Mouse (Mus musculus): ENCODE data around the gene Myrfl. TPM values are rescaled to one million over a fixed set of nuclear protein-coding genes. Genes with fewer than 3 reads are reported as not detected.

Myrfl gene
- polyA plus RNA-seq (2016; fragmentation: Nextera tagmentation; extraction: Ambion mirVana), result 0.06 and 0.08 TPM in 2 replicates

- no peak within 1 kb of the TSS for H3K4me3 ChIP-seq (replicated peaks)
- H3K27ac ChIP-seq, result no peak within 1 kb of the TSS
- H3K36me3 ChIP-seq (replicated peaks), result no peaks in the 10 kb centered on the region
- H3K9me3 ChIP-seq, result no peaks in the 10 kb centered on the region
- ATAC-seq (ENCODE audit: low FRiP score), result no peak
- no peaks in the 10 kb centered on the region for H3K4me1 ChIP-seq
- no peaks in the 10 kb centered on the region for H3K27me3 ChIP-seq
- H3K9ac ChIP-seq, result no peak within 1 kb of the TSS
- no peak within 1 kb of the TSS for H3K4me2 ChIP-seq
- WGBS, result 77% methylated on average over 17 of the region's 17 CpGs
Measured at GRCm38 (mm10) chr10:116896336-116897177, at the start of gene Myrfl. Gene Myrfl, minus strand, starts transcription at chr10:116896919.

GRCm38 (mm10) chr10:116944940-116945339 is 48.2 kb upstream of the Myrfl start:
- Histone ChIP-seq H3K27me3 (no peaks in the 10 kb centered on the region), H3K9ac (no peak overlapping the region), H3K4me1 (peaks cover 13% of the 10 kb centered on the region), H3K36me3 (replicated peaks) (peaks cover 9% of the 10 kb centered on the region), H3K9me3 (peaks cover 5% of the 10 kb centered on the region; the same call in 1 of the 2 replicates), H3K4me3 (replicated peaks) (no peak overlapping the region), H3K27ac (no peak overlapping the region), H3K4me2 (no peak overlapping the region)
- 83% methylated on average over 10 of the region's 10 CpGs for WGBS
- ATAC-seq (ENCODE audit: low FRiP score), result no peak

- Histone ChIP-seq H3K9ac (no peak overlapping the region), H3K27me3 (no peaks in the 10 kb centered on the region), H3K4me1 (peaks cover 9% of the 10 kb centered on the region), H3K36me3 (replicated peaks) (peaks cover 11% of the 10 kb centered on the region), H3K4me3 (replicated peaks) (no peak overlapping the region), H3K9me3 (peaks cover 5% of the 10 kb centered on the region; the same call in 1 of the 2 replicates), H3K27ac (no peak overlapping the region), H3K4me2 (no peak overlapping the region)
- no peak for ATAC-seq (ENCODE audit: low FRiP score)
- 88% methylated on average over 3 of the region's 3 CpGs for whole genome bisulfite sequencing
Measured at GRCm38 (mm10) chr10:116944144-116944543, 47.4 kb upstream of the Myrfl start.

GRCm38 (mm10) chr10:116943025-116943424 is 46.3 kb upstream of the Myrfl start:
- Histone ChIP-seq H3K4me2 (no peak overlapping the region), H3K4me1 (no peaks in the 10 kb centered on the region; the same call in 1 of the 2 replicates), H3K4me3 (replicated peaks) (no peak overlapping the region), H3K27ac (no peak overlapping the region), H3K9ac (no peak overlapping the region), H3K36me3 (replicated peaks) (peaks cover 22% of the 10 kb centered on the region), H3K27me3 (no peaks in the 10 kb centered on the region), H3K9me3 (peaks cover 5% of the 10 kb centered on the region; the same call in 1 of the 2 replicates)
- ATAC-seq (ENCODE audit: low FRiP score), result no peak
- WGBS, result 95% methylated on average over 6 of the region's 6 CpGs

DNA sequence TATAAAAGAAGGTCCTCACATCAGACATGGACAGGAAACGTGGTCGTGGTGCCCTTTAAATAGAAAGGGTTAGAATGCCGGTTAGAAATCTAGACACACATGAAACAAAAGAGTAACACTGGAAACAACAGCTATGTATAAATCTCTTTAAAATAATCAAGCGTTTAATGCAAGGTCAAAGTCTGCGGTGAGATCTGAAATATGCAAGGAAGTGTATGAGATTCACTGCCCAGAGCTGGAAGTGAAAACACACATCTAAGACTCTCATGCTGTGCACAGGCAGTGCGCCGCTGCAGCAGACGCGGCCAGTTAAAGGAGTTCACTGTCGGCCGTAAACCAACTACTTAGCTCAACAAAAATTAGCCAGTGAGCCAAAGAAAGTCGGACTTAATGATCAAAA is 38.3 kb upstream of the Myrfl start:
- Histone ChIP-seq H3K4me3 (replicated peaks) (no peak overlapping the region), H3K36me3 (replicated peaks) (peaks cover 45% of the 10 kb centered on the region), H3K27ac (no peak overlapping the region), H3K9ac (no peak overlapping the region), H3K4me1 (no peaks in the 10 kb centered on the region), H3K27me3 (no peaks in the 10 kb centered on the region), H3K9me3 (no peaks in the 10 kb centered on the region), H3K4me2 (no peak overlapping the region)
- ATAC-seq (ENCODE audit: low FRiP score), result no peak
- 75% methylated on average over 12 of the region's 12 CpGs for WGBS

DNA sequence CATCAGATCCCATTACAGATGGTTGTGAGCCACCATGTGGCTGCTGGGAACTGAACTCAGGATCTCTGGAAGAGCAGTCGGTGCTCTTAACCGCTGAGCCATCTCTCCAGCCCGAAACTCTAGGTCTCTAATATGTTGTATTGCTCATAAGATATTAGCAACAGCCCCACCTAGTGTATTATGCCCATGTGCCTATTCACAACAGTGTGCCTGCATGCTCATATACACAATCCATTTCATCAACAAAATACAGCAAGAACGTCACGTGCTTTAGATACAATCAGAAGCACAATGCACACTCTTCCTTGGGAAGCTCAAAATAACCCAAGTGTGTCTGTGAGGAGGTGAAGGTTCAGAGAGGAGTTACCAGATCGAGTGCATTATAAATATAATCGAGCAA is 37.1 kb upstream of the Myrfl start:
- Histone ChIP-seq H3K27ac (no peak overlapping the region), H3K9ac (no peak overlapping the region), H3K27me3 (no peaks in the 10 kb centered on the region), H3K4me2 (no peak overlapping the region), H3K9me3 (no peaks in the 10 kb centered on the region), H3K4me3 (replicated peaks) (no peak overlapping the region), H3K36me3 (replicated peaks) (peaks cover 43% of the 10 kb centered on the region), H3K4me1 (no peaks in the 10 kb centered on the region)
- 92% methylated on average over 7 of the region's 7 CpGs for WGBS
- no peak for ATAC-seq (ENCODE audit: low FRiP score)

- no peaks in the 10 kb centered on the region for H3K9me3 ChIP-seq
- WGBS, result 86% methylated on average over 13 of the region's 13 CpGs
- no peaks in the 10 kb centered on the region for H3K4me1 ChIP-seq
- H3K4me3 ChIP-seq (replicated peaks), result no peak overlapping the region
- no peak overlapping the region for H3K27ac ChIP-seq
- ATAC-seq (ENCODE audit: low FRiP score), result no peak
- H3K4me2 ChIP-seq, result no peak overlapping the region
- no peak overlapping the region for H3K9ac ChIP-seq
- no peaks in the 10 kb centered on the region for H3K27me3 ChIP-seq
- peaks cover 35% of the 10 kb centered on the region for H3K36me3 ChIP-seq (replicated peaks)
Measured at GRCm38 (mm10) chr10:116932418-116932817, 35.7 kb upstream of the Myrfl start.

DNA sequence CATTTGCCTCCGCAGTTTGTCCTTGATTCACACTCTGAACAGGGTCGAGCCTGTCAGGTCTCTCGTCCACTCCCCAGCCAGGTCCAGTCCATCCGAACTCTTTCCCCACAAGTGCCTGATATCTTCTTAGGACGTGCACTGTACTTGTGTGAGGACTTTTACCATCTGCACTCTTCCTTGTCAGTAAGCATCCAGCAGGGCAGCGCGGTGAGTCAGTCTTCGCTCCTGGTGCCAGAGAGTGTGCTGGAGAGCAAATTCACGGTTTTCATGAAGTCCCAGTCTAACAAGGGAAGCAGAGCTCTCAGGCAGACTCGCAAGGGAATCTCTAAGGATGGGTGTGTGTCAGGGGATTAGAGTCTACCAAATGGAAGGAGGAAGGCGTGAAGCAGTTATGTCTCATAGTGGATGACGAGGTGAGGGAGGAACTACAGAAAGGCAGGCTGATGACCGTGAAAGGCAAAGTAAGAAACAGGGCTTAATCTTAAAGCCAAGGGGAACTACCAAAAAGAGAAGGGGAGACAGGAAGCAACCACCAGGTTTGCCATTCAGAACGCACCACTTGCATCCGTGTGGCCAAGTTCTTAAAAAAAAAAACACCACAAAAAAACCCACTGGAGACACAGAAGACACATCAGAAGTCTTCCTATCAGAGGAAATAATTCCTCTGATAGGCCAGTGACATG is 34.9 kb upstream of the Myrfl start:
- Histone ChIP-seq H3K4me2 (no peak overlapping the region), H3K4me3 (replicated peaks) (no peak overlapping the region), H3K36me3 (replicated peaks) (peaks cover 34% of the 10 kb centered on the region), H3K9me3 (no peaks in the 10 kb centered on the region), H3K27me3 (no peaks in the 10 kb centered on the region), H3K27ac (no peak overlapping the region), H3K9ac (no peak overlapping the region), H3K4me1 (no peaks in the 10 kb centered on the region)
- 91% methylated on average over 15 of the region's 15 CpGs for WGBS
- no peak for ATAC-seq (ENCODE audit: low FRiP score)

- Histone ChIP-seq H3K4me2 (no peak overlapping the region), H3K9me3 (no peaks in the 10 kb centered on the region), H3K9ac (no peak overlapping the region), H3K4me3 (replicated peaks) (no peak overlapping the region), H3K27ac (no peak overlapping the region), H3K4me1 (no peaks in the 10 kb centered on the region), H3K36me3 (replicated peaks) (peaks cover 35% of the 10 kb centered on the region), H3K27me3 (no peaks in the 10 kb centered on the region)
- WGBS, result 93% methylated on average over 6 of the region's 7 CpGs
- ATAC-seq (ENCODE audit: low FRiP score), result no peak
Measured at GRCm38 (mm10) chr10:116930936-116931335, 34.2 kb upstream of the Myrfl start.

- 91% methylated on average over 7 of the region's 7 CpGs for WGBS
- ATAC-seq (ENCODE audit: low FRiP score), result no peak
- peaks cover 38% of the 10 kb centered on the region for H3K36me3 ChIP-seq (replicated peaks)
Measured at GRCm38 (mm10) chr10:116930506-116930905, 33.8 kb upstream of the Myrfl start.

GRCm38 (mm10) chr10:116928826-116929225 is 32.1 kb upstream of the Myrfl start:
- Histone ChIP-seq H3K36me3 (replicated peaks) (peaks cover 42% of the 10 kb centered on the region), H3K9me3 (no peaks in the 10 kb centered on the region)
- ATAC-seq (ENCODE audit: low FRiP score), result no peak

More at GRCm38 (mm10) chr10:116930506-116930905, 33.8 kb upstream of the Myrfl start:
- Histone ChIP-seq H3K9me3 (no peaks in the 10 kb centered on the region), H3K9ac (no peak overlapping the region), H3K4me3 (replicated peaks) (no peak overlapping the region), H3K4me2 (no peak overlapping the region), H3K4me1 (no peaks in the 10 kb centered on the region), H3K27ac (no peak overlapping the region), H3K27me3 (no peaks in the 10 kb centered on the region)

DNA sequence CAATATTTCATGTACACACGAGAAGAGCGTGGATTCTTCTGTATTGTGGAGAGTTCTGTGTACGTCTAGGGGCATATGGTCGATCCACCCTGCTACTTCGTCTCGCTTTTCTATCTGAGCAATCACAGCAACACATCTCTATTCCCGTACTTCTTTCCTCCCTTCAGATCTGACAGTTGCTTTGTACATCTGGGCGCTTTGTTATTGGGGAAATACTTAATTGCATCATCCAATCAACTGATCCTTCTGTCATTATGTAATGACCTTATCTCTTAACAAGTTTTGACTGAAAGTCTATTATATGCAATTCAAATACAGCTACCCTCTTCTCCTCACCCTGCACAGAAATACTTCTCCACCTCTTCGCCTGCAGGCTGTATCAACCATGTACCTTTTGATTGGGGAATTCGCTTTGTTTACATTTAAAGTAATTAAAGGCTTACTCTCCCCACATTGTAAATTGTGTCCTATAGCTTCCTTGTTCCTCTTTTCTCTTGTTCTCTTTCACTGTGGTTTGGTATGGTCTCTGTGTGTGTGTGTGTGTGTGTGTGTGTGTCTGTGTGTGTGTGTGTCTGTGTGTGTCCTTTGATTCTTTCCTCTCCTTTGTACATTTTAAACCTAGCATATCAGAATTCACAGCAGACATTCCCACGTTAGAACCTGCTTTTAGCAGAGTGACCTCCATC is 29.9 kb upstream of the Myrfl start:
- 86% methylated on average over 11 of the region's 11 CpGs for WGBS
- Histone ChIP-seq H3K4me3 (replicated peaks) (no peak overlapping the region), H3K36me3 (replicated peaks) (peaks cover 47% of the 10 kb centered on the region), H3K4me2 (no peak overlapping the region), H3K9me3 (no peaks in the 10 kb centered on the region), H3K27ac (no peak overlapping the region), H3K27me3 (no peaks in the 10 kb centered on the region), H3K4me1 (no peaks in the 10 kb centered on the region), H3K9ac (no peak overlapping the region)
- no peak for ATAC-seq (ENCODE audit: low FRiP score)

More at GRCm38 (mm10) chr10:116928826-116929225, 32.1 kb upstream of the Myrfl start:
- H3K4me2 ChIP-seq, result no peak overlapping the region
- no peak overlapping the region for H3K4me3 ChIP-seq (replicated peaks)
- no peaks in the 10 kb centered on the region for H3K27me3 ChIP-seq
- WGBS, result 89% methylated on average over 3 of the region's 3 CpGs
- H3K27ac ChIP-seq, result no peak overlapping the region
- H3K9ac ChIP-seq, result no peak overlapping the region
- H3K4me1 ChIP-seq, result no peaks in the 10 kb centered on the region

All from forebrain, embryonic 12.5 days (tissue).